Mouse (Mus musculus) limb, embryonic 15.5 days (tissue): Measurements from ENCODE around the gene Yrdc. TPM values are rescaled to one million over a fixed set of nuclear protein-coding genes. Genes with fewer than 3 reads are reported as not detected.

Source experiments
- ATAC-seq: fragments of 200-750 bp; cut with Nextera tagmentation; 2 replicates; pipeline ENCODE4 v1.8.0; 2017; ENCODE audit warnings: low read depth, moderate TSS enrichment; ENCODE audit not compliant: insufficient number of reproducible peaks, low FRiP score, low TSS enrichment
- H3K27ac ChIP-seq: fragments of 300-500 bp; sonication (generic); 2 replicates; pipeline ENCODE4 v1.5.1; 2015; ENCODE audit warnings: moderate library complexity, mild to moderate bottlenecking, inconsistent platforms
- H3K27me3 ChIP-seq: fragments of 300-500 bp; sonication (generic); 2 replicates; pipeline ENCODE4 v1.6.1; 2015; ENCODE audit warnings: inconsistent platforms
- H3K36me3 ChIP-seq: fragments of 300-500 bp; sonication (generic); 2 replicates; pipeline ENCODE4 v1.6.1; 2015; ENCODE audit warnings: inconsistent platforms
- H3K4me1 ChIP-seq: fragments of 300-500 bp; sonication (generic); 2 replicates; pipeline ENCODE4 v1.6.1; 2015; ENCODE audit warnings: inconsistent platforms
- H3K4me2 ChIP-seq: fragments of 300-500 bp; sonication (generic); 2 replicates; pipeline ENCODE4 v1.6.1; 2015; ENCODE audit warnings: mild to moderate bottlenecking, inconsistent platforms
- H3K4me3 ChIP-seq: fragments of 300-500 bp; sonication (generic); 2 replicates; pipeline ENCODE4 v1.5.1; 2015; ENCODE audit warnings: mild to moderate bottlenecking, inconsistent platforms
- H3K9ac ChIP-seq: fragments of 300-500 bp; sonication (generic); 2 replicates; pipeline ENCODE4 v1.6.1; 2015; ENCODE audit warnings: inconsistent platforms
- H3K9me3 ChIP-seq: fragments of 300-500 bp; sonication (generic); 2 replicates; pipeline ENCODE4 v1.6.1; 2016; ENCODE audit warnings: inconsistent platforms
- WGBS: fragments of 180-500 bp; shearing (Covaris S2); methylation state at CpG from one replicate; pipeline ENCODE4 v1.1.7; 2015; 5-methylcytosine and 5-hydroxymethylcytosine counted together
- polyA plus RNA-seq: library from polyadenylated mRNA; unstranded; fragments of >200 nt; fragmentation: Nextera tagmentation; extraction: Ambion mirVana; gene quantifications from 2 replicates; pipeline ENCODE4 v1.2.1, GENCODE M21; 2015

The Yrdc gene
- polyA plus RNA-seq, 1 experiment from 2014 or later, result 40.1 TPM

DNA sequence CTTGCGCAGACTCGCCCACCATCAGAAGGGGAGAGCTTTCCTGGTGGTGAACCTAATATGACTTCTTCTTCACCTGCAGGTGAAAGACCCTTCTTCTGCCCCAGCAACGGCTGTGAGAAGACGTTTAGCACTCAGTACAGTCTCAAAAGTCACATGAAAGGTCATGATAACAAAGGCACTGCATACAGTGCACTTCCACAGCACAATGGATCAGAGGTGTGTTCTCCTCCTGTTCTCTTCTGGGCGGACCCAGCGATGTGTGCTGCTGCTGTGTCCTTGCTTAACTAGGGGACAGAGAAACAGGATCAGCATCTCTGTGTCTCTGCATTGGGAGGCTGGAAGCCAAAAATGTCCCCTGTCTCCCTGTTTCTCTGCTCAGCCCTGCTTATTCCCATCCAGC, 25.5 kb upstream of the Yrdc start:
- no peaks in the 10 kb centered on the region for H3K4me1 ChIP-seq
- H3K27ac ChIP-seq, result no peak overlapping the region
- no peak for ATAC-seq
- H3K9ac ChIP-seq, result no peak overlapping the region
- no peak overlapping the region for H3K4me2 ChIP-seq
- WGBS, result 93% methylated on average over 6 of the region's 6 CpGs
- no peak overlapping the region for H3K4me3 ChIP-seq
- no peaks in the 10 kb centered on the region for H3K9me3 ChIP-seq
- no peaks in the 10 kb centered on the region for H3K27me3 ChIP-seq
- peaks cover 74% of the 10 kb centered on the region for H3K36me3 ChIP-seq

DNA sequence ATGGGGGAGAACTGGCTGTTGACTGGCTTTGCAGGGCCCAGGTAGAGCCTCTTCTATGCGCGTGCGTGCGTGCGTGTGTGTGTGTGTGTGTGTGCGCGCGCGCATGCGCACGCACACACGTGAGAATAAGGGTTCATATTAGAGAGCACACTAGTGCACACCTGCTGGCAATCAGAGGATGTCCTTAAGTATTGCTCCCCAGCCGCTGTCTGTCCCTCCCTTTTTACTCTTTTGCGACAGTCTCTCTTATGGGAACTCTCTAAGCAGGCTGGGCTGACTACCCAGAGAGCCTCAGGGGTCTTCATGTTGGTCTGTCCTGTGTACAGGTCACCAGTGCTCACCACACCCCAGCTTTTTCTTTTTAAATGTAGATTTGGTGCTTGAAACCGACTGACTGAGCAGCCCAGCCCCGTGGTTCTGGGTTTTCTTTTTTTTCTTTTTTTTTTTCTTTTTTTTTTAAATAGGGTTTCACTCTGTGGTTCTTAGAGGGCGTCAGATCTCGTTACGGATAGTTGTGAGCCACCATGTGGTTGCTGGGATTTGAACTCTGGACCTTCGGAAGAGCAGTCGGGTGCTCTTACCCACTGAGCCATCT, 25.0 kb upstream of the Yrdc start:
- Histone ChIP-seq H3K9me3 (no peaks in the 10 kb centered on the region), H3K9ac (no peak overlapping the region), H3K4me3 (no peak overlapping the region), H3K27ac (no peak overlapping the region), H3K4me1 (no peaks in the 10 kb centered on the region), H3K36me3 (peaks cover 74% of the 10 kb centered on the region), H3K4me2 (no peak overlapping the region), H3K27me3 (no peaks in the 10 kb centered on the region)
- WGBS, result 92% methylated on average over 21 of the region's 21 CpGs
- no peak for ATAC-seq

DNA sequence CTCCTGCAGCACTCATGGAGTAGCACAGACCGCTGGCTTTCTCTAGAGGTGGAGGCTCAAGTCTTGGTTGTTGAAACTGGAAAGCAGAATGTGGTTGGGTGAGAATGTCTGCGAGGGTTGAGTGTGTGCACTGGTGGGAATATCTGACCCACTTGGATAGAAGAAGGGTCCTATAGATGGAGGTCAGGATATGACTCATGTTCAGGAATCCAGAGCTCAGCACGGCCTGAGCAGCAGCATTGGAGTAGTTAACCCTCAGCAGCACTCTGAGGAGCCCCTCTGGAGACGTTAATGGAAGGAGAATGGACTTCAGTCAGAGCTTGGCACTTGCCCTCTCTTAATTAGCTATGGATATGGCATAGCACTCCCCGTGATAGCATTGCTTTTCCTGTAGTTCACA, 20.8 kb upstream of the Yrdc start:
- Histone ChIP-seq H3K4me3 (no peak overlapping the region), H3K4me2 (no peak overlapping the region), H3K27ac (no peak overlapping the region), H3K9me3 (no peaks in the 10 kb centered on the region), H3K36me3 (peaks cover 59% of the 10 kb centered on the region), H3K9ac (no peak overlapping the region), H3K4me1 (no peaks in the 10 kb centered on the region), H3K27me3 (no peaks in the 10 kb centered on the region)
- WGBS, result 79% methylated on average over 5 of the region's 5 CpGs
- ATAC-seq, result no peak

DNA sequence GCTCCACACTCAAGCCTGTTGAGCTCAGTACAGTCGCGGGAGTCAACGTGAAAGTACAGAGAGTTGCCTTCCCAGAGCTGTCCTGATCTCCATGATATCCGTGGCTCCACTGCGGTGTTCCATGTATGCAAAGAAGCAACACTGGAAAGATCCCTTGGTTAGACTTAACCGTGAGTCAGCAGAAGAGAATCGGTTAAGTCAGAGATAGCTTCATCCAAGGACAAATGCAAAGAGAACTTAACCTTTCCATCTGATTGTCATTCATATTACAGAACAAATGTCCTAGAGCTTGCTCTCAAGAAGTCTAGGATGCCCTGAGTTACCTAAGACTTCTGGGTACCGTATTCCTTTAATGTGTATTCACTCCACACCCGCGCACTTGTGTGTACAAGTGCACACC, 17.7 kb upstream of the Yrdc start:
- Histone ChIP-seq H3K27ac (no peak overlapping the region), H3K9me3 (no peaks in the 10 kb centered on the region), H3K36me3 (peaks cover 55% of the 10 kb centered on the region), H3K27me3 (no peaks in the 10 kb centered on the region), H3K4me2 (no peak overlapping the region), H3K4me1 (no peaks in the 10 kb centered on the region), H3K4me3 (no peak overlapping the region), H3K9ac (no peak overlapping the region)
- ATAC-seq, result no peak
- 95% methylated on average over 10 of the region's 10 CpGs for WGBS

DNA sequence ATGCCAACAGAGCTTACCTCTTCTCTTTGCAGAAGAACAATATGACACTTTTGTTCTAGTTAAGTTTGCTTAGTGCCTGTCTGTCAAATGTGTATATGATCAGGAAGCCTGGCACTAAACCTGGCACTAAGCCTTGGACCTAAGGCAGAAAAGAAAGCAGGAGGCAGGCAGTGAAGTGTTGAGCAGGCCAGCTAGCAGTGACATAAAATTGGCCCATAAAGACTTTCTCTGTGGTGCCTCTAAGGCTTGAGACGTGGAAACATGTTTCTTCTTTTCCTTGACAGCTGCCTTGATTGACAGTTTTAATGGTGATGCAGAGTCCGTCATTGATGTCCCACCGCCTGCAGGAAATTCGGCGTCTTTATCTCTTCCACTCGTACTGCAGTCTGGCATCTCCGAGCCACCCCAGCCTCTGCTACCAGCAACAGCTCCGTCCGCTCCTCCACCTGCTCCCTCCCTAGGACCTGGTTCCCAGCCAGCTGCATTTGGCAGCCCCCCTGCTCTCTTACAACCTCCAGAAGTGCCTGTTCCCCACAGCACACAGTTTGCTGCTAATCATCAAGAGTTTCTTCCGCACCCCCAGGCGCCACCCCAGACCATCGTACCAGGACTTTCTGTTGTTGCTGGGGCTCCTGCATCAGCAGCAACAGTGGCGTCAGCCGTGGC, 12.3 kb upstream of the Yrdc start:
- Histone ChIP-seq H3K27ac (no peak overlapping the region), H3K4me1 (no peaks in the 10 kb centered on the region), H3K4me2 (no peak overlapping the region), H3K9me3 (no peaks in the 10 kb centered on the region), H3K36me3 (peaks cover 69% of the 10 kb centered on the region), H3K9ac (no peak overlapping the region), H3K27me3 (no peaks in the 10 kb centered on the region), H3K4me3 (no peak overlapping the region)
- WGBS, result 87% methylated on average over 14 of the region's 14 CpGs
- ATAC-seq, result no peak

DNA sequence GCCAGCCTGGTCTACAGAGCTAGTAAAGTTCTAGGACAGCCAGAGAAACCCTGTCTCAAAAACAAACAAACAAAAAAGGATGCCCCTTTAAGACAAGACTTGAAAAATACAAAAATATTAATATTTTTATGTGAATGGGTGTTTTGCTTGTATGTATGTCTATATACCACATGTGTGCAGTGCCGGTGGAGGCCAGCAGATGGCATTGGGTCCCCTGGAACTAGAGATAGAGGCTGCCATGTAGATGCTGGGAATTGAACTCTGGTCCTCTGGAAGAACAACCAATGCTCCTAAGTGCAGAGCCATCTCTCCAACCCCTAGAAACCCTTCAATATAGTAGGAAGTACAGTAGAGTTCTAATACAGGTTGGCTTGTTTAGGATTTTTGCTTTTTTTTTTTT, 9.5 kb upstream of the Yrdc start:
- H3K4me3 ChIP-seq, result no peak overlapping the region
- no peak for ATAC-seq
- H3K4me2 ChIP-seq, result no peak overlapping the region
- peaks cover 68% of the 10 kb centered on the region for H3K36me3 ChIP-seq
- WGBS, result 92% methylated on average over 1 of the region's 1 CpGs
- no peak overlapping the region for H3K27ac ChIP-seq
- no peaks in the 10 kb centered on the region for H3K9me3 ChIP-seq
- H3K4me1 ChIP-seq, result no peaks in the 10 kb centered on the region
- H3K9ac ChIP-seq, result no peak overlapping the region
- H3K27me3 ChIP-seq, result no peaks in the 10 kb centered on the region

DNA sequence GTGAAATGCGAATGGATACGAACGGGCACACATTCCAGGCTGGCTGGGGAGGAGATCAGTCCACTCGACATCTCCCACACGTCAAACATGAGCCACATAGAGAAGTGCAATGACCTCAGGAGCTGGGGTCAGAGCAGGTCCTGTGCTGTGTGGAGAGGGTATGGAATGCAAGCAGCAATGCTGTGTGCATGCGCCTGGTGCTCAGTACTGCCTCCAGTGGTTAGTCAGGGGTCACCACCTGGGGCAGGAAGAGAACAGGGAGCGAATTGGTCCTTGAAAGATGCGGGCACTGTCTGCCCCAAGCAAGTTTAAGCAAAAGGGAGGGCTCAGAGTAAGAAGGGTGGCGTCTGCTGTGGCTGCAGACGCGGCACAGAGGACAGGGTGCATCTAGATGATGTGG, 7.0 kb upstream of the Yrdc start:
- Histone ChIP-seq H3K9me3 (no peaks in the 10 kb centered on the region), H3K4me1 (peaks cover 6% of the 10 kb centered on the region; the same call in 1 of the 2 replicates), H3K9ac (no peak overlapping the region), H3K27me3 (no peaks in the 10 kb centered on the region), H3K27ac (no peak overlapping the region), H3K4me2 (no peak overlapping the region), H3K4me3 (no peak overlapping the region), H3K36me3 (peaks cover 59% of the 10 kb centered on the region)
- no peak for ATAC-seq
- WGBS, result 56% methylated on average over 11 of the region's 11 CpGs

DNA sequence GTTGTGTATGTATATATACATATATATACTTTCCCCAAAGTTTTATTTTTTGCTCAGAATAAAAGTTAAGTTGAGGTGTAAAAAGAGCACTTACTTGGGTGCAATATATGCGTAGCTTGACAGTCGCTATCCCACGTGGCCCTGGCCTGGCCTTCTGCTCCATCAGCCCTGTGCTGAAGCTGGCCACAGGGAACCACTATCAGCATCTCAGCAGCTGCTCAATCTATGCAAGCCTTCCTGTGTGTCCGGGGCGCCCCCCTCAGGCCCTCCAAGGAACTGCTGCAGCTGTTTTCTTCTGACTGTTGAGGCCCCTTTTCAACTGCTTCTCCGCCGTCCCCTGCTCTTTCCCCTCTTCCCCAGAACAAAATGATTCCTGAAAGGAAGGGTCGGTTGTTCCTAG, 2.9 kb upstream of the Yrdc start:
- no peaks in the 10 kb centered on the region for H3K9me3 ChIP-seq
- H3K9ac ChIP-seq, result no peak overlapping the region
- no peaks in the 10 kb centered on the region for H3K27me3 ChIP-seq
- H3K4me1 ChIP-seq, result peaks cover 22% of the 10 kb centered on the region
- no peak overlapping the region for H3K27ac ChIP-seq
- ATAC-seq, result no peak
- WGBS, result 13% methylated on average over 8 of the region's 8 CpGs
- no peak overlapping the region for H3K4me3 ChIP-seq
- H3K4me2 ChIP-seq, result no peak overlapping the region
- H3K36me3 ChIP-seq, result peaks cover 30% of the 10 kb centered on the region

DNA sequence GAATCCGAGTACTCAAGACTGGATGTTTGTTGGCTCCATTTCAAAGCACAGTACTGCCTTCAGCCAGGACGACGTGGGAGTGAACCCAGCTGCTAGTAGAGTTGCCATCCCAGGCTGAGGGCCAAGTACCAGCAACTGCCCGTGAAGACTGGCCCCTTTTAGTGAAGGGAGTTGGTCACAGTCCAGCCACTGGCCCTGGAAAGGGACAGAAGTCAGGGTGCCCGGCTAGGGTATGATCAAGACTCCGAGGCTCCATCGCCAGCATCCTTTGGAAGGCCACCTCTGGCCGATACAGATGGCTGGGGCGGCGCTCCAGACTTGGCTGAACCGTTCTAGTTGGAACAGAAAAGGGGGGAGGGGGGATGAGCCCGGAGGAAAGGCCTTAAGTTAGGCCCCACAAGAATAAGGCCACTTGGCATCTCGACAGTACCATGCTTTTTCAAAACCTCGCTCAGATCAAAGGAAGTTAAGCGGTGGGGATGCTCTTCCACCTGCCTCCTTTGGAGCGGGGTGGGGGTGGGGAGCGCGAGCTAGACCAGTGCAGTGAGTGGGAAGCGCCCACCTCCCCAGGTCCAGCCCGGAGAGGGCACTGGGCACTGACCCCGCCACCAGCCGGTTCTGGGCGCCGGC, 733 bp upstream of the Yrdc start:
- H3K9me3 ChIP-seq, result no peaks in the 10 kb centered on the region
- H3K4me2 ChIP-seq, result peak overlapping the region; percentile 84
- H3K27me3 ChIP-seq, result no peaks in the 10 kb centered on the region
- peaks cover 22% of the 10 kb centered on the region for H3K4me1 ChIP-seq
- ATAC-seq, result peak; percentile 36; the same call in 1 of the 2 replicates
- peak overlapping the region; percentile 85 for H3K9ac ChIP-seq
- 2% methylated on average over 24 of the region's 24 CpGs for WGBS
- H3K4me3 ChIP-seq, result peak overlapping the region; percentile 98
- H3K36me3 ChIP-seq, result peaks cover 32% of the 10 kb centered on the region
- peak overlapping the region; percentile 93 for H3K27ac ChIP-seq

DNA sequence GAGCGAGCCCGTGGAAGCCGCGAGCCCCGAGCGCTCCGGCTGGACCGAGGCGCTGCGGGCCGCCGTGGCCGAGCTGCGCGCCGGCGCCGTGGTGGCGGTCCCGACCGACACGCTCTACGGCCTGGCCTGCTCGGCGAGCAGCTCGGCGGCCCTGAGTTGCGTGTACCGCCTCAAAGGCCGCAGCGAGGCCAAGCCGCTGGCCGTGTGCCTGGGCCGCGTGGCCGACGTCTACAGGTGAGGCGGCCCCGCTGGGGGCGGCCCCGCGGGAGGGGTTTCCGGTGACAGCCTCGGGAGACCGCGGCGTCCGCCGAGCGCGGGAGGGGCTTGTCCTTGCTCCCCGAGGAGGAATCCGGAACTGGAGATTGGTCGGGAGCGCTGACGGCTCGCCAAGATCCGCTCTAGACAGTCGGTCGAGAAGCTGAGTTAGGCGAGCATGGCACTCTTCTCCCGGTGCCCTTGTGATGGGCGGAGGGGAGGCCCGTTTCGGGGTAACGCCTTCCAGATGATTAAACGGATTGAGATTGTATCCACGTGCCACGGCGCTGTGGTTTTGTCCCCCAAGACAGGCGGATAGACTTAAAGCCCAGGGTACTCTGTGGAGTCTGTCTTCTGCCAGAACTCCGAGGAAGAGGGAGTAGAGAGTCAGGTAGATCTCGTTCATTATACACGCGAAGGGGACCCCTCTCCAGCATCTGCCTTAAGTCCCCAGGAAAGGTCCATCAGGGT, 617 bp downstream of the Yrdc start, which contains the start of gene 1110065P20Rik:
Gene 1110065P20Rik (minus strand): TSS at position 264 of the 726 bp plus-strand sequence.
- Histone ChIP-seq H3K4me1 (peaks cover 22% of the 10 kb centered on the region), H3K4me2 (peak within 1 kb of the TSS; percentile 84), H3K27ac (peak within 1 kb of the TSS; percentile 93), H3K4me3 (peak within 1 kb of the TSS; percentile 98), H3K9me3 (no peaks in the 10 kb centered on the region), H3K27me3 (no peaks in the 10 kb centered on the region), H3K9ac (peak within 1 kb of the TSS; percentile 85), H3K36me3 (peaks cover 37% of the 10 kb centered on the region)
- peak; percentile 46 for ATAC-seq
- WGBS, result under 1% methylated on average over 75 of the region's 75 CpGs

DNA sequence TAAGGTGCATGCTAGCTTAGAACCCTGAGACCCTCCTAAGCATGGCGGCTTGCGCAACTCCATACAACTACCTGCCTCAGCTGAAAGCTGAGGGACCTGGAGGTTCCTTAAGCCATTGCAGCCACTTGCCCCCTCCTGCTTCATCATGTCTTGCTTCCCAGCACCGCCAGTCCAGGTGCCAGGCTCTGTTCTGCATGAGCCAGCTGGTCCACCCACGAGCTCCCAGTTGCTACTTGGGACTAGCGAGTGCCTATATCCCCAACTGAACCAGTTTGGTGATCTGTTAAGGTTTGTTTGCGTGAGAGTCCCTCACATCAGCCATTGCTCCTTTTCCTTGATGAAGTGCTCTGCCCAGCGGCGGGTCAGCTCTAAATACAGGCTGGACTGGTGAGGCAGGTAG, 5.8 kb downstream of the Yrdc start:
- Histone ChIP-seq H3K4me2 (no peak overlapping the region), H3K4me1 (peaks cover 10% of the 10 kb centered on the region), H3K4me3 (no peak overlapping the region), H3K9me3 (no peaks in the 10 kb centered on the region), H3K27ac (no peak overlapping the region), H3K27me3 (peaks cover 8% of the 10 kb centered on the region), H3K36me3 (peaks cover 41% of the 10 kb centered on the region), H3K9ac (no peak overlapping the region)
- no peak for ATAC-seq
- WGBS, result 89% methylated on average over 8 of the region's 8 CpGs

DNA sequence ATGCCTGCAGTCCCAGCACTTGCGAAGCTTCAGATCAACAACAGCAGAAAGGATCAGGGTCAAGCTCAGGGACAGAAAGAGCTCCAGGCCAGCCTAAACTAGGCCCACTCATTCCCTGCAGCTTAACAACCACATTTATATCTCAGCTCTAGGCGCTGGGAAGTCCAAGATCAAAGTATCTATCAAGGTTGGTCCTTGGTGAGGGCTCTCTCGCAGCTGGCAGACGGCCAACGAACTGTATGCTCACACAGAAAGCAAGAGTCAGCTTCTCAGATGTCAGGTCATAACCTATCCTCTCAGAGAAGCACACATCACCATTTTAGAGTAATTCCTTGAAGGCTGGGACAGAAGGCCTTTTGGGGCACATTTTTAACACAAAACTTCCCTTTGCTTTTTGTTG, 7.9 kb downstream of the Yrdc start:
- WGBS, result 61% methylated on average over 5 of the region's 5 CpGs
- Histone ChIP-seq H3K4me2 (no peak overlapping the region), H3K4me1 (peaks cover 17% of the 10 kb centered on the region), H3K9ac (no peak overlapping the region), H3K4me3 (no peak overlapping the region), H3K27me3 (peaks cover 27% of the 10 kb centered on the region), H3K9me3 (no peaks in the 10 kb centered on the region), H3K27ac (no peak overlapping the region), H3K36me3 (peaks cover 38% of the 10 kb centered on the region)
- ATAC-seq, result no peak
